Mouse (Mus musculus) brain, embryonic 18.5 days (tissue): Measurements from ENCODE around the gene Prl2a1.
"Not testable (repeated sequence)": the region's sequence is repeated elsewhere in the genome, so short reads cannot be mapped to it uniquely, and the experiment has no call there.

Source experiments
- DNase-seq: peaks from one replicate; pipeline ENCODE4 v3.0.0-alpha.2; 2012; ENCODE audit warnings: low read depth, low spot score

The Prl2a1 gene

DNA sequence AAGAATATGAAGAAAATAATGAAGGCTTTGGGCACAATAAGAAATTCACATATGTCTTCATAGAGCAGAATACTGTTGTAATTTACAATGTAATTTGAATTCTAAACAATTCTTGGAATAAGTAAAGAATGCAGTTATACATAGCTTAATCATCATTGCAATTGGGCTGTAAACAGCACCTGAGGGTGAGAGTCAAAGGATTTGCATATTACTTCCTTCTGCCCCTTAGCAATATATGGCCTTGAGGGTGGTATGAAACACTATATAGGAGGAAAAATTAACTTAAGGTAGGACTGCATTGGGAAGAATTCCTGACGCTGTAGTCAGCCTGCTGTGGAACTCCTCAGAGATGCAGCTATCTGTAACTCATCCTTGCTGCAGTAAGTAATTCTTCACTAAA lies at the start of gene Prl2a1:
TSS of gene Prl2a1 (plus strand) at position 301 of the 400 bp plus-strand sequence.
- DNase-seq = no peak

- not testable (repeated sequence) for DNase-seq
Observed at GRCm38 (mm10) chr13:27780704-27781103, 20.8 kb upstream of the Prl2a1 start, which contains the start of gene Prl7c1. TSS of gene Prl7c1 (minus strand) at chr13:27780804.

GRCm38 (mm10) chr13:27799303-27799702 lies 2.2 kb upstream of the Prl2a1 start:
- no peak for DNase-seq

GRCm38 (mm10) chr13:27802765-27803164 lies 1.3 kb downstream of the Prl2a1 start:
- no peak for DNase-seq

DNA sequence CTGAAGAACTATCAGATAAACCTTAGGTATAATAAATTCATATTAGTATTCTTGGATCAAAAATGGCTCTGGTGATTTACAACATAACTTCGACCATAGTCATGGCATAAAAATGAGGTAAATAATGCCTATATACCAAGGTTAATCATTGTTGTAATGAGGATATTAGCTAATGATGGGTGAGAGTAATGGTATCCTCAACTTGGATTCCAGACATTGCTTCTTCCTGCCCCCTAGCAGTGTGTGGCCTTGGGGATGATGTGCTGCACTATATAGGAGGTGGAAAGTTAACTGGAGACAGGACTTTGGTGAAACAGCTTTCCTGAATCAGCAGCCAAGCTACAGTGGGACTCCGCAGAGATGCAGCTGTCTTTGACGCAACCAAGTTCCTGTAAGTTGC lies 47.6 kb downstream of the Prl2a1 start, which contains the start of gene Prl2c1:
TSS of gene Prl2c1 (plus strand) at position 301 of the 400 bp plus-strand sequence.
- DNase-seq = no peak
